Mouse (Mus musculus) heart, postnatal 25 days (tissue): Measurements from ENCODE around the gene Megf9. TPM values are rescaled to one million over a fixed set of nuclear protein-coding genes. Genes with fewer than 3 reads are reported as not detected.
A peak's percentile ranks its signal among the peaks of the same experiment; 100 is the strongest.

Source experiments
- DNase-seq: peaks from one replicate; pipeline ENCODE4 v3.0.0; 2022; ENCODE audit warnings: low spot score
- intact Hi-C: fragments of 180-260 bp; cut with DNase I; formaldehyde crosslinking; loops from one replicate; pipeline ENCODE4 v1.15.1; 2025
- total RNA-seq, 2 experiments: library from RNA; stranded (reverse); gene quantifications; 2 replicates each; pipeline ENCODE4 v1.2.3; 2021

Gene Megf9
- 10 to 100 TPM; 12.1 to 12.9 TPM for total RNA-seq

DNA sequence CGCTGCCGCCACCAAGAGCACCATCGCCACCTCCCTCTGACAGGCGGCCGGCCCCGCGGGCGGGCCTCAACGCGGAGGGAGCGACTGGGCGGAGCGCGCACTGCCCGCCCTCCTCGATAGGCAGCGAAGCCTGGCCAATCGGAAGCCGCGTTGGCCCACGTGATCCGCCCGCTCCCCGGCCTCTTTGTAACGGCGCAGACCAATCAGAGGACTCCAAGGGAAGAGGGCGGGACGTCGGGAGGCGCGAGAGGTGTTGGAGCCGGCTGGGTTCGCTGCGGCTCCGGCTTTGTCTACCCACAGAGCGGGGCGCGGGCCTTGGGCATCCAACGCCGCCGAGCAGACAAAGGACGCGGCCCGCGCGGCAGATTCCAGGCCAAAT lies at the start of gene Megf9:
Gene Megf9, minus strand, starts transcription at position 105 of the 379 bp plus-strand sequence.
- DNase-seq: peak; percentile 98
- intact Hi-C loops: loop anchor here (2.0 to 5.0 kb wide), 3 partner anchors 42 to 123 kb away; partner anchors contain the start of gene Cdk5rap2

DNA sequence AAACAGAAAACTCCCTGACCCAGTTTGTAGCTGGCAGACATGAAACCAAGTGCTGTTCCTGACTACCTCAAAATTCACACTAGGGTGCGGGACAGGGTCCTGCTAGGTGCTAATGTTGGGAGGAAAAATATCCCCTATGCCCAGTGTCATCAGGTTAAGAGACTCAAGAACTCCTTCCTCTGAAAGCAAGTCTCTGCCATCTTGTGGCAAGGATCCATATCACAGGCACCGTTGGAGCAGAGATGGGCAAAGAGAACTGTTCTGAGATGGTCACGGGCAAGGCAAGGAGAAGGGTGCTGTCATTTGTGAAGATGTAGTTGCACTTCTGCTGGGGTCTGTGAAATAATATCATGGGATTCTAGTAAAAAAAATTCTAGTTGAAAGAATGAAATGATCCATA lies 44.9 kb upstream of the Megf9 start:
- intact Hi-C loops: loop anchor here (1.0 to 5.0 kb wide), 2 partner anchors 42 to 127 kb away; no protein-coding TSS in a partner anchor
- no peak for DNase-seq

- intact Hi-C loops: loop anchor here (5.0 kb wide), 1 partner anchor 41 kb away; no protein-coding TSS in a partner anchor
- no peak for DNase-seq
Observed at GRCm38 (mm10) chr4:70578301-70578700, 43.5 kb upstream of the Megf9 start.

DNA sequence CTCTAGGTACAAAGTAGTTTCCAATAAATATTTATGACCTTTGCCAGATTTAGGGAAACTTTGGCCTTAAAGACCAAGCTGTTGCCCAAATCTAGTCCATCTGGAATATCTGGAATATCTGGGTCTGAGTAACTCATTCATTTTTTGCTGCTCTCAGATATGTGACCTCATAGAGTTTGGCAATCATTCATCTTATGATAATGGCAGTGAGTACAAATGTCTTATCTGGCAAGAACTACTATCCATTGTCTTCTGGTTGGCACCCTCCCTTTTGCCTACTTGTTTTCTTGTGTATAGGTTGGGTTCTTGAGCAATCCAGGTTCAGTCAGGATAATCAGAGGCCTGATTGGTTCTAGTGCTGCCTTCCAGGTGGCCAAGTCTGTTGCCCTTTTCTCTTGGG lies 41.3 kb upstream of the Megf9 start:
- no peak for DNase-seq
- intact Hi-C loops: loop anchor here (5.0 kb wide), 1 partner anchor 39 kb away; no protein-coding TSS in a partner anchor

DNA sequence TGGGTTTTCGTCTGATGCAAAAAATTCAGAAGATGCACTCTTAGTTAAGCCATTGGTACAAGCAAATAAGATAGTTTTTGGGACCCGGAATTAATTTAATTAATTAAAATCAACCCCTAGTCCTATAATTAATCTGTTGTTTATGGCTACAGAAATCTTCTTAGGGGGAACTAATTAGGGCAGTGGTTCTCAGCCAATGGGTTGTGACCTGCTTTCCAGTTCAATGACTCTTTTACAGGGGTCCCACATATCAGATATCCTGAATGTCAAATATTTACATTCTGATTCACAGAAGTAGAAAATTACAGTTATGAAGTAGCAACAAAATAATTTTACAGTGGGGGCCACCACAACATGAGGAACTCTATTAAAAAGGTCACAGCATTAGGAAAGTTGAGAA lies 39.1 kb upstream of the Megf9 start:
- intact Hi-C loops: no loop called here
- no peak for DNase-seq

GRCm38 (mm10) chr4:70553888-70554287 lies 19.1 kb upstream of the Megf9 start:
- no peak for DNase-seq
- intact Hi-C loops: no loop called here

- no peak for DNase-seq
- intact Hi-C loops: no loop called here
Observed at GRCm38 (mm10) chr4:70553230-70553797, 18.5 kb upstream of the Megf9 start.

GRCm38 (mm10) chr4:70552120-70552519 lies 17.3 kb upstream of the Megf9 start:
- intact Hi-C loops: no loop called here

DNA sequence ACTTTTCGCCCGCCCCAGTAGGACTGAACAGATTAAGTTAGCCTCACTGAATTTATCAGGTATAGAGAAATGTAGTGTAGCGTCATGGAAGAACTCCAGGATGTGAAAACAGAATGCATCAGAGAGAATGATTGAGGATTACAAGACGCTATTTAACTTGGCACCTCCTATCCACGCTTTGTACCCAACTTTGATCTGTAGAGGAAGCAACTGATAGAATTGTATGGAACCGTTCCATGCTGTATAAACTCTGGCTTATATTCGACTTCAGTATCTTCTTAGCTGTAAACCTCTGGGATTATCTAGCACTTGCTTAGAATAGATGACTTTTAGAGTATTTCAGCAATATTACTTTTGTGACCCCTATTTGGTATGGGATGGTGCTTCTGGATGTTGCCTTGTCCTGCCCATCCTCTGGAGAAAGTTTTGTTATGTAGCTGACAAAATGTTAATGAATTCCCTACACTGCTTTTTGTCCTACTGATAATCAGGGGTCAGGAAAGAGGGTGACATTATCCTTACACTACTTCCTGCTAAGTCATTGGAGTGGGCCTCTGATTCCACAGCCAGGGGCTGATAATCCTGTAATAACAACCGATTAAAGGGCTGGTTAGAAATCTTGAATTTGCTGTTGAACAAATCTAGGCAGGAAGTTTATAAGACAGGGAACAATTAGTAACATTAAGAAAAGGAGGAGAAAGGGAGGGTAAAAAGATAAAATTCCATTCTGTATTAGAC lies 12.8 kb upstream of the Megf9 start:
- intact Hi-C loops: no loop called here
- DNase-seq: no peak

More at GRCm38 (mm10) chr4:70552120-70552519, 17.3 kb upstream of the Megf9 start:
- DNase-seq: no peak

DNA sequence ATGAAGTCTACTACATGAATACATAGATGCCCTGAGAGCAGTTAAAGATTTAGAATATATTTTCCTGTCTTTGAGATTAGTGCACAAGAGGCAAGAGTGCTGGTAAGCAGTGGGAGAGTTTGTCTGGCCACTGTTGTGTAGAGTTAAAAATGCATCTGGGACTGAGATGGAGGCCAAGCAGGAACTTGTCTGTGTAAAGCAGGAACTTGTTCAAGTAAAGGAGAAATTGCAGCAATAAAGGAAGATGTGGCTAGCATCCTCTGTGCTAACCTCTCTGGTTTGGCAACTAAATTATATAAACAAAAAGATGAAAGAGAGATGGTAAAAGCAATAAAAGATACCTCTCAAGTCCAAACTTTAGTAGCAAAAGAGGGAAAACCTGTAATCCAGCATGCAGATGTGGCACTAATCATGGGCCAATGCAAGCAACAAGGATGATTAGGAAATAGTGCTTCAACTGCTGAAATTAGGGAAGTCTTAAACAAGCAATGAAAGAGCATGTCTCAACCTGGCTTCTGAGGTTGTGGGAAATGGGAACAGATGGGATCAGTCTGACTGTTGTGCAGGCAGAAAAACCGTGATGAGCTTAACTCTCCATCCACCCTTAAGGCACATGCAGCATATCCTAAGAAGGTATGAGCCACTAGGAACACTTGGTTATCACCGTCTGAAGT lies 11.2 kb upstream of the Megf9 start:
- intact Hi-C loops: no loop called here
- no peak for DNase-seq

GRCm38 (mm10) chr4:70544390-70544789 lies 9.6 kb upstream of the Megf9 start:
- DNase-seq: no peak
- intact Hi-C loops: no loop called here

DNA sequence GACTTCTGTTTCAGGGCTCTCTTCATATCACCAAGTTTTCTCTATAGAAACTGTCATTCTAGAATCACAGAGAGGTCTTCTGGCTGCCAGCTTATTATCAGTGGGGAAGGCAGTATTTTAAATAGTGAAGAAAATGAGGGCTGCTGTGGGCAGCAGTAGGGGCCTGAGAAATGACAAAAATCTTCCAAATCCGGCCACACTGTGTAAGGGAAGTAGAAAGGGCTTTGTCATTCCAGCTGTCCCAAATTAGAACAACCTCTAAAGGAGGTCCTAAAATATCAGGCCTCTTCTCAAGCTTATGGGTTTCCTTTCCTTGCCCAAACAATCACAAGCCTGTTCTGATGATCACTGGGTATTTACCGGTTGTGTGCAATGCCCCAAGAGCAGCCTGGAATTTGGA lies 7.6 kb upstream of the Megf9 start:
- intact Hi-C loops: no loop called here
- no peak for DNase-seq

GRCm38 (mm10) chr4:70540743-70541142 lies 5.9 kb upstream of the Megf9 start:
- intact Hi-C loops: no loop called here
- no peak for DNase-seq

DNA sequence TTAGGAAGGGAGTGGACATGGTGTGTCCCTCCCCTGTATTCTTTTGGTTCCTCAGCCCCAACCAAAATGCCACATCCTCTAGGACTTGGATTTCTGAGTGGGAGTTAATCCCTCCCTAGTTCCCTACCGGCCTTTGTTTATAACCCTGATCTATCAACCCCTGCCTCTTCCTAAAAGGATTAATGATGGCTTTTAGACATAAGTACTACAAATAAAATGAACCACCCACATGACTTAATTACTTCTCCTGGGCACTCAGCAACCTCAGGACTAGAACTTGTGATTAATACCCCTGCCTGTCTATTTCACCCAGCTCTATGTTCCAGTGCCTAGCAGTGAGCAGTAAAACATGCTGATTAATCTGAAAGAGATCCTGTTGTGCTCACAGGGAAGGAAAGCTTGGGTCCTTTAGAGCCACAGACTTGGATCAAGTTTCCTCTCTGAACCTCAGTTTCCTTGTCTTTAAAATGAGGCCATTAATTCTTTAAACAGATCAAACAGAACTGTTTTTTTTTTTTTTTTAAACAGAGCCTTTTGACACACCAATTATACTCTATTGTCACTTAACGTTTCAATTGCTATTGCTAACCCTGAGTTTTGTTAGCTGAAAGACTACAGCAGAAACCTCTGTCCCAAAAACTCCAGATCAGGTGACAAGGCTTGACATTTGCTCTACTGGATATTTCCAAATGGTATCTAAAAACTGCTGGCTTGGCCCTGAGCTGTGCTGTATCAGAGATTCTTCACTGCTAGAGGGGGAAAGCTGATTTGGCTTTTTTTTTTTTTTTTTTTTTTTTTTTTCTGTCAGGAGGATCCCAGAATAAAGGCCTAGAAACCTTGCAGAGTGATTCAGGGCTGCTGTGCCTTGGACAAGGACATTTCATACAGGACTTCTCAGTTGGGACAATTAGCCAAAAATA lies 2.1 kb upstream of the Megf9 start:
- intact Hi-C loops: loop anchor here (5.0 kb wide), 2 partner anchors 40 to 125 kb away; partner anchors contain the start of gene Cdk5rap2
- no peak for DNase-seq

DNA sequence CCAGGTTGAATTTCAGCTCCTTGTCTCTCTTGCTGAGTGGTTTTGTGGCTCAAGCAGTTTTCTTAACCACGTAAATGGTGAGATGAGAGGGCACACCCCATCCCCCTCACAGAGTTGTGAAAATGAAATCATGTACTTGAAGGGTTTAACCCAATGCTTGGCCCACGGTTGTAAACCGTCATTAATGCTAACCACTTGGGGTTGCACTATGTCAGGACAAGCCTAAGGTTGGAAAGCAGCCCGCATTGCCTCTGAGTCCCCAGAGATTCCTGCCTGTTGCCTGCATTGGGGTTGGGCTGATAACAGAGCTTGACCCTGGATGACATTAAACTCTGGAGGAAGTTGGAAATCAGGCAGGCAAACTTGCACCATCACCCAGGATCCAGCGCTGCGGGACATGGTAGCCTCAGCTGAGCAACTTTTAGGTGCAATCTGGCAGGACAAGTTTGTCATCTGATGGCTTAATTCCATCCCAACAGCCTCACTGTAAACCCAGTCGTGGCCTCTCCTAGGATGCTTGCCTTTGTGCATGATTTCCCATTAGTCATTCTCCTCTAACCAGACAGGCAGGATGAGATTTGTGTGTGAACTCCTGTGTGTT lies 1.0 kb upstream of the Megf9 start:
- intact Hi-C loops: loop anchor here (2.0 to 5.0 kb wide), 3 partner anchors 41 to 124 kb away; partner anchors contain the start of gene Cdk5rap2
- DNase-seq: peak; percentile 60

GRCm38 (mm10) chr4:70535289-70535688 lies 494 bp upstream of the Megf9 start:
- no peak for DNase-seq
- intact Hi-C loops: loop anchor here (2.0 to 5.0 kb wide), 3 partner anchors 42 to 123 kb away; partner anchors contain the start of gene Cdk5rap2

- intact Hi-C loops: loop anchor here (2.0 kb wide), 1 partner anchor 81 kb away; no protein-coding TSS in a partner anchor
- no peak for DNase-seq
Observed at GRCm38 (mm10) chr4:70534078-70534890, 511 bp downstream of the Megf9 start.

GRCm38 (mm10) chr4:70533056-70533805 lies 1.6 kb downstream of the Megf9 start:
- intact Hi-C loops: no loop called here
- DNase-seq: no peak
